Mouse (Mus musculus): ENCODE data around the gene Tmem168. TPM values are rescaled to one million over a fixed set of nuclear protein-coding genes. Genes with fewer than 3 reads are reported as not detected.

Tmem168 gene
- polyA plus RNA-seq, 1 experiment from 2014 or later, result 44.8 TPM

DNA sequence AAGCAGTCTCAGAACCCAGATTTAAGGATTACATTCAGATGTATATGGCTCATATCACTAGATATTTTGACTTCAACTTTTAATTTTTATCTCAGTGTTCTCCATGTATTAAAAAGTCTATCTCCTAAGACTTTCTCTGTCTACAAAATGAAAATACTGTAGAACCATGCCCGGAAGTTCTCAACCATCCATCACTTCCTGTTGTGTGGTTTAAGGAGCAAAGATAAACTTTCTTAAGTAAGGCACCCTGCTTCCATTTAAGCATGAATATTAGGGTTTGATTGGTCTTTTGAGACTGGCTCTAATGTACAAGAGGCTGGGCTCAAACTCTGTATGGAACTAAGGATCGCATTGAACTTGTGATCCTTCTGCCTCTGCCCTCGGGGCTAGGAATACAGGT is 6.7 kb upstream of the Tmem168 start:
- no peak for ATAC-seq (ENCODE audit: low FRiP score, low TSS enrichment)
- no peak overlapping the region for H3K4me3 ChIP-seq (ENCODE audit: low read length)
- no peak overlapping the region for H3K4me2 ChIP-seq (replicated peaks; ENCODE audit: low read depth, low read length)
- no peaks in the 10 kb centered on the region for H3K4me1 ChIP-seq (ENCODE audit: insufficient read depth, low read length)
- H3K9ac ChIP-seq (replicated peaks; ENCODE audit: low read length), result no peak overlapping the region
- no peak overlapping the region for H3K27ac ChIP-seq (ENCODE audit: low read length)
- H3K27me3 ChIP-seq (ENCODE audit: insufficient read depth, low read length), result no peaks in the 10 kb centered on the region
- no peaks in the 10 kb centered on the region; the same call in 1 of the 2 replicates for H3K9me3 ChIP-seq (ENCODE audit: low read length)
- no peaks in the 10 kb centered on the region for H3K36me3 ChIP-seq (ENCODE audit: insufficient read depth, low read length)
- 85% methylated on average over 3 of the region's 3 CpGs for WGBS

DNA sequence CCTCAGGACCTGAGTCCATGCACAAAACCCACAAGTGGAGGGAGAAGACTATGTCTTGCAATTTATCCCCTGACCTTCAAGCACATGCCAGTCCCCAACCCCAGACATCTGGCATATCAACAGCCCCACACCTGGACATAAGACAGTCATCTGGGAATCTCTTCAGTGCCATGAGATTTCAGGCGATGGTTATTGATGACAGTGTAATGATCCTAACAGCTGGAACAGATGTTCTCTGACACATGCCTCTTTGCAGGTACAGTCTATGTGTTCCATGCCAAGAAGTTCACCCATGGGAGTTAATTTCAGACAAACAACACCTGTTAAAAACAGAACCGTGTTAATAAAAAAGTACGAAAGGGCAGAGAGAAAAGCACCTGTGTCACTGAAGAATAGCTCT is 5.8 kb upstream of the Tmem168 start:
- 80% methylated on average over 3 of the region's 3 CpGs for WGBS
- no peaks in the 10 kb centered on the region; the same call in 1 of the 2 replicates for H3K9me3 ChIP-seq (ENCODE audit: low read length)
- H3K36me3 ChIP-seq (ENCODE audit: insufficient read depth, low read length), result no peaks in the 10 kb centered on the region
- no peaks in the 10 kb centered on the region for H3K27me3 ChIP-seq (ENCODE audit: insufficient read depth, low read length)
- no peaks in the 10 kb centered on the region for H3K4me1 ChIP-seq (ENCODE audit: insufficient read depth, low read length)
- ATAC-seq (ENCODE audit: low FRiP score, low TSS enrichment), result no peak
- no peak overlapping the region for H3K27ac ChIP-seq (ENCODE audit: low read length)
- no peak overlapping the region for H3K4me3 ChIP-seq (ENCODE audit: low read length)
- no peak overlapping the region for H3K9ac ChIP-seq (replicated peaks; ENCODE audit: low read length)
- H3K4me2 ChIP-seq (replicated peaks; ENCODE audit: low read depth, low read length), result no peak overlapping the region

DNA sequence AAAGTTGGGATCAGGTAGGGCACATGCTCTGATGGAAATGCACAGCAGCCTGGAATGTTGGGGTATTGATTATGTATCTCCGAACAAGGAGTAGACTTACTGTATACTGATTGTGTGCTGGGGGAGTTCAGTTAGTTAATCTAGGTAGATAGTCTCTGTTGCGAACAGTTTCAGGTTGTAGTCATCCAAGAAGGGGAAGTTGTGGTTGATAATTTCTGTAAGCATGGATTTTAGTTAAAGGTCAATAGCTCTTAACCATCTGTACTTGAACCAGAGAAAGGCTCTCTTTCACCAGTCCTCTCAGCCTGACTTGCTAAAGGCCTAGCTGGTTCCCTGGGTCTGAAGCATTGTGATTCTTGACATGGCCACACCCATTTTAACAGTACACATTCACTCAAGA is 3.0 kb upstream of the Tmem168 start:
- no peak overlapping the region for H3K9ac ChIP-seq (replicated peaks; ENCODE audit: low read length)
- no peak overlapping the region for H3K27ac ChIP-seq (ENCODE audit: low read length)
- no peak overlapping the region for H3K4me2 ChIP-seq (replicated peaks; ENCODE audit: low read depth, low read length)
- H3K9me3 ChIP-seq (ENCODE audit: low read length), result no peaks in the 10 kb centered on the region; the same call in 1 of the 2 replicates
- no peak for ATAC-seq (ENCODE audit: low FRiP score, low TSS enrichment)
- H3K4me1 ChIP-seq (ENCODE audit: insufficient read depth, low read length), result peaks cover 11% of the 10 kb centered on the region; the same call in 1 of the 2 replicates
- no peak overlapping the region for H3K4me3 ChIP-seq (ENCODE audit: low read length)
- no peaks in the 10 kb centered on the region for H3K27me3 ChIP-seq (ENCODE audit: insufficient read depth, low read length)
- 92% methylated on average over 2 of the region's 2 CpGs for WGBS
- no peaks in the 10 kb centered on the region for H3K36me3 ChIP-seq (ENCODE audit: insufficient read depth, low read length)

GRCm38 (mm10) chr6:13609353-13610140 is 1.6 kb upstream of the Tmem168 start:
- peaks cover 11% of the 10 kb centered on the region; the same call in 1 of the 2 replicates for H3K4me1 ChIP-seq (ENCODE audit: insufficient read depth, low read length)
- no peak for ATAC-seq (ENCODE audit: low FRiP score, low TSS enrichment)
- 83% methylated on average over 5 of the region's 5 CpGs for WGBS
- H3K4me2 ChIP-seq (replicated peaks; ENCODE audit: low read depth, low read length), result no peak overlapping the region
- H3K27me3 ChIP-seq (ENCODE audit: insufficient read depth, low read length), result no peaks in the 10 kb centered on the region
- H3K27ac ChIP-seq (ENCODE audit: low read length), result no peak overlapping the region
- no peak overlapping the region for H3K4me3 ChIP-seq (ENCODE audit: low read length)
- no peaks in the 10 kb centered on the region; the same call in 1 of the 2 replicates for H3K9me3 ChIP-seq (ENCODE audit: low read length)
- no peaks in the 10 kb centered on the region for H3K36me3 ChIP-seq (ENCODE audit: insufficient read depth, low read length)
- no peak overlapping the region for H3K9ac ChIP-seq (replicated peaks; ENCODE audit: low read length)

DNA sequence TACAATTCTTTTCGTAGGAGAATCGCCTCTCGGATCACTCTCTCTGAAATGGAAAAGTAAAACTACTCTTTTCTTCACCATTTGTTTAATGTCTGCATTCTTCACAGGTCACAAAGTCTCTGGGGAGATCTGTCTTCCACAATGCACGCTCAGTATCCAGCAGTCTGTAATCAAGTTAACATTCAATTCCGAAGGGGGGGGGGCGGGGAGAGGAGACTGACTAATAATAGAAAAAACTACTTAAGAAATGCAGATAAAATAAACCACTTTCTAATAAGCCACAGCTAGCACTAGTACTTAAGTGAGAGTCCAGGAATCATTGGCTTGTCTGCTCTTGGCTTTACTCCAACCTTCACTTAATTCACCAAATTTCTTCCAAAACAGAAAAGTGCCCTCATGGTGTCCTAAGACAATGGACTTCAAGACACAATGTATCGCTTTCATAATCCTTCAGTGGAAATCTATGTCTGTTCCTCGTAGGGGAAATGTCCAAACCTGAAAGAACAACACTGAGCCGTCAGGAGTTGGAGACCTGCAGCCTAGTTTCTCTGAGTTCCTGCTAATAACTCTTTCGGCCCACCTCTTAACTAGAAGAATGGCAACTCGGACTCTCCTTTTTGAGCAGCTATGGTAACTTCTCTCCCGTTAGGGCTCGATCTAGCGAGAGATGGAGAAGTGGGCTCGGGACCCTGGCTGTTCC is 829 bp downstream of the Tmem168 start:
- peaks cover 12% of the 10 kb centered on the region; the same call in 1 of the 2 replicates for H3K4me1 ChIP-seq (ENCODE audit: insufficient read depth, low read length)
- ATAC-seq (ENCODE audit: low FRiP score, low TSS enrichment), result no peak

GRCm38 (mm10) chr6:13606394-13606793 is 1.5 kb downstream of the Tmem168 start:
- Histone ChIP-seq H3K27me3 (ENCODE audit: insufficient read depth, low read length) (no peaks in the 10 kb centered on the region), H3K9me3 (ENCODE audit: low read length) (no peaks in the 10 kb centered on the region; the same call in 1 of the 2 replicates), H3K4me2 (replicated peaks; ENCODE audit: low read depth, low read length) (peak overlapping the region; percentile 70), H3K27ac (ENCODE audit: low read length) (peak overlapping the region; percentile 91; the same call in 1 of the 2 replicates), H3K9ac (replicated peaks; ENCODE audit: low read length) (0 out of 2 replicates have a peak overlapping the region, but pooled peaks have one; percentile 81), H3K36me3 (ENCODE audit: insufficient read depth, low read length) (peaks cover 8% of the 10 kb centered on the region; the same call in 1 of the 2 replicates), H3K4me3 (ENCODE audit: low read length) (peak overlapping the region; percentile 64; the same call in 1 of the 2 replicates), H3K4me1 (ENCODE audit: insufficient read depth, low read length) (peaks cover 19% of the 10 kb centered on the region)
- no peak for ATAC-seq (ENCODE audit: low FRiP score, low TSS enrichment)
- WGBS, result 73% methylated on average over 4 of the region's 4 CpGs

More for the DNA sequence above, 829 bp downstream of the Tmem168 start:
- H3K4me2 ChIP-seq (replicated peaks; ENCODE audit: low read depth, low read length), result peak overlapping the region; percentile 70
- peaks cover 7% of the 10 kb centered on the region; the same call in 1 of the 2 replicates for H3K36me3 ChIP-seq (ENCODE audit: insufficient read depth, low read length)
- peak overlapping the region; percentile 81 for H3K9ac ChIP-seq (replicated peaks; ENCODE audit: low read length)
- H3K27ac ChIP-seq (ENCODE audit: low read length), result peak overlapping the region; percentile 91
- peak overlapping the region; percentile 64 for H3K4me3 ChIP-seq (ENCODE audit: low read length)
- H3K9me3 ChIP-seq (ENCODE audit: low read length), result no peaks in the 10 kb centered on the region; the same call in 1 of the 2 replicates
- 18% methylated on average over 15 of the region's 15 CpGs for WGBS
- H3K27me3 ChIP-seq (ENCODE audit: insufficient read depth, low read length), result no peaks in the 10 kb centered on the region

GRCm38 (mm10) chr6:13603134-13603533 is 4.8 kb downstream of the Tmem168 start:
- Histone ChIP-seq H3K4me2 (replicated peaks; ENCODE audit: low read depth, low read length) (no peak overlapping the region), H3K9ac (replicated peaks; ENCODE audit: low read length) (no peak overlapping the region), H3K27me3 (ENCODE audit: insufficient read depth, low read length) (no peaks in the 10 kb centered on the region), H3K36me3 (ENCODE audit: insufficient read depth, low read length) (peaks cover 8% of the 10 kb centered on the region; the same call in 1 of the 2 replicates), H3K9me3 (ENCODE audit: low read length) (no peaks in the 10 kb centered on the region), H3K4me3 (ENCODE audit: low read length) (no peak overlapping the region), H3K27ac (ENCODE audit: low read length) (no peak overlapping the region), H3K4me1 (ENCODE audit: insufficient read depth, low read length) (peaks cover 15% of the 10 kb centered on the region)
- no peak for ATAC-seq (ENCODE audit: low FRiP score, low TSS enrichment)
- 93% methylated on average over 6 of the region's 6 CpGs for WGBS

DNA sequence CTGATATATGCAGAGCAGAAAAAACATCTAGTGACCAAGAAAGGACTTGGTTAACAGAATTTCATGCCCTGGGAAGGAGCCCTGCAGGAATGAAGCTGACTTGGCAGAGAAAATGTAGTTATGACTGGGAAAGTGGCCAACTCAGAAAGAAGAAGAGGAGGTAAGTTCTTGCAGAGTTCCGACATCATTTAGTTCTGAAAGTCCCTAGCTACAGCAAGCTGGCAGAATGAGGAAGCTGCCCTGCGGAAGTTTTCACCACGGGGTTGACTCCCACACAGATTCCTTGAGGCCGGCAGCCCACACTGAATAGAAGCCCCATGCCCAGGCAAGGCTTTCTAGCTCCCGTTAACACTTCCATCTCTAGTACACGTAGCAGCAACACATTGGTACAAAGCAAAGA is 6.3 kb downstream of the Tmem168 start:
- Histone ChIP-seq H3K4me1 (ENCODE audit: insufficient read depth, low read length) (peaks cover 9% of the 10 kb centered on the region), H3K4me2 (replicated peaks; ENCODE audit: low read depth, low read length) (peak overlapping the region; percentile 6; the same call in 1 of the 2 replicates), H3K27ac (ENCODE audit: low read length) (no peak overlapping the region), H3K4me3 (ENCODE audit: low read length) (no peak overlapping the region), H3K9me3 (ENCODE audit: low read length) (no peaks in the 10 kb centered on the region), H3K27me3 (ENCODE audit: insufficient read depth, low read length) (no peaks in the 10 kb centered on the region), H3K9ac (replicated peaks; ENCODE audit: low read length) (no peak overlapping the region), H3K36me3 (ENCODE audit: insufficient read depth, low read length) (peaks cover 12% of the 10 kb centered on the region; the same call in 1 of the 2 replicates)
- ATAC-seq (ENCODE audit: low FRiP score, low TSS enrichment), result no peak
- 42% methylated on average over 6 of the region's 6 CpGs for WGBS

GRCm38 (mm10) chr6:13598239-13598923 is 9.5 kb downstream of the Tmem168 start:
- Histone ChIP-seq H3K27ac (ENCODE audit: low read length) (no peak overlapping the region), H3K4me3 (ENCODE audit: low read length) (no peak overlapping the region), H3K9ac (replicated peaks; ENCODE audit: low read length) (no peak overlapping the region), H3K9me3 (ENCODE audit: low read length) (no peaks in the 10 kb centered on the region), H3K4me1 (ENCODE audit: insufficient read depth, low read length) (peaks cover 9% of the 10 kb centered on the region), H3K4me2 (replicated peaks; ENCODE audit: low read depth, low read length) (no peak overlapping the region), H3K27me3 (ENCODE audit: insufficient read depth, low read length) (no peaks in the 10 kb centered on the region), H3K36me3 (ENCODE audit: insufficient read depth, low read length) (peaks cover 17% of the 10 kb centered on the region)
- WGBS, result 89% methylated on average over 7 of the region's 7 CpGs
- ATAC-seq (ENCODE audit: low FRiP score, low TSS enrichment), result no peak

Data from kidney, embryonic 16.5 days (tissue).